ENCODE assay signal across 11 mouse cellular contexts in genomic region chr4:53798896-53799676, GRCm38 (mm10). TPM values are rescaled to one million over a fixed set of nuclear protein-coding genes. Genes with fewer than 3 reads are reported as not detected.
DNase-seq lines count a peak whose midpoint lies in the region; ATAC-seq and TF ChIP-seq lines count a peak whose summit lies in the region.
"Had no signal": no experiment of that assay in that cellular context is flagged by ENCODE, and none has a peak within 500 bp of the region (broad histone marks: within the 10 kb centered on the region; RNA-seq: fewer than 3 reads in every experiment).

No protein-coding gene starts in this region.

- TF ChIP-seq CTCF in intestine, postnatal 0 days (IDR thresholded peaks at IDR 0.05; ENCODE audit: low read depth) = 0 out of 2 replicates have a peak, but pooled peaks have one; percentile 15

- H3K9ac ChIP-seq in intestine, postnatal 0 days (ENCODE audit: low read depth, low read length) = no peak overlapping the region
- H3K9ac ChIP-seq in intestine, embryonic 15.5 days = no peak overlapping the region
- no peak overlapping the region for H3K9ac ChIP-seq in heart, embryonic 15.5 days
- H3K9ac ChIP-seq: embryonic facial prominence, embryonic 12.5 days had no signal

- 58% methylated on average over 7 of the region's 7 CpGs for WGBS in intestine, postnatal 0 days
- WGBS in intestine, embryonic 15.5 days = 50% methylated on average over 7 of the region's 7 CpGs
- 26% methylated on average over 7 of the region's 7 CpGs for WGBS in heart, embryonic 15.5 days

- no peaks in the 10 kb centered on the region for H3K4me1 ChIP-seq in intestine, postnatal 0 days (replicated peaks; ENCODE audit: control insufficient read depth, insufficient read depth, low read length)
- H3K4me1 ChIP-seq in intestine, embryonic 15.5 days (replicated peaks) = no peaks in the 10 kb centered on the region
- H3K4me1 ChIP-seq in heart, embryonic 15.5 days (replicated peaks) = peaks cover 25% of the 10 kb centered on the region

- no peak overlapping the region for H3K27ac ChIP-seq in intestine, postnatal 0 days (ENCODE audit: low read depth, low read length)
- no peak overlapping the region for H3K27ac ChIP-seq in intestine, embryonic 15.5 days
- H3K27ac ChIP-seq in heart, embryonic 15.5 days = peak overlapping the region; percentile 42; the same call in 1 of the 2 replicates
- H3K27ac ChIP-seq: embryonic facial prominence, embryonic 12.5 days had no signal

- H3K27me3 ChIP-seq in intestine, postnatal 0 days (replicated peaks; ENCODE audit: control insufficient read depth, insufficient read depth, low read length) = no peaks in the 10 kb centered on the region
- H3K27me3 ChIP-seq in intestine, embryonic 15.5 days (replicated peaks) = no peaks in the 10 kb centered on the region
- no peaks in the 10 kb centered on the region for H3K27me3 ChIP-seq in heart, embryonic 15.5 days
- H3K27me3 ChIP-seq: Patski had no signal

- no peak for ATAC-seq in intestine, postnatal 0 days
- no peak for ATAC-seq in intestine, embryonic 15.5 days
- no peak for ATAC-seq in heart, embryonic 15.5 days (replicated peaks; ENCODE audit: insufficient number of reproducible peaks, insufficient read depth, low FRiP score, low read depth)
- peak; percentile 48 for ATAC-seq in megakaryocyte, adult 5-6 weeks (ENCODE audit: poor library complexity, severe bottlenecking)
- no peak for ATAC-seq in CD4-positive, CD25-positive, alpha-beta regulatory T cell, adult 4 months
- no peak for ATAC-seq in inflammation-experienced regulatory T-cells, adult 6 months
- ATAC-seq: Patski had no signal

- H3K4me2 ChIP-seq in intestine, postnatal 0 days (replicated peaks; ENCODE audit: low read depth) = no peak overlapping the region
- no peak overlapping the region for H3K4me2 ChIP-seq in intestine, embryonic 15.5 days (replicated peaks)
- H3K4me2 ChIP-seq in heart, embryonic 15.5 days = no peak overlapping the region
- H3K4me2 ChIP-seq: embryonic facial prominence, embryonic 12.5 days had no signal

- H3K36me3 ChIP-seq in intestine, postnatal 0 days (ENCODE audit: control insufficient read depth, insufficient read depth) = no peaks in the 10 kb centered on the region
- no peaks in the 10 kb centered on the region for H3K36me3 ChIP-seq in intestine, embryonic 15.5 days
- H3K36me3 ChIP-seq in heart, embryonic 15.5 days = no peaks in the 10 kb centered on the region
- H3K36me3 ChIP-seq: embryonic facial prominence, embryonic 12.5 days had no signal

- peak; percentile 12 for DNase-seq in NIH3T3 (ENCODE audit: low read depth)
- no peak for DNase-seq in left cerebral cortex, adult 8-10 months (ENCODE audit: low spot score in 2 of 2)

- H3K9me3 ChIP-seq in intestine, postnatal 0 days (ENCODE audit: control insufficient read depth) = no peaks in the 10 kb centered on the region
- no peaks in the 10 kb centered on the region for H3K9me3 ChIP-seq in intestine, embryonic 15.5 days
- no peaks in the 10 kb centered on the region for H3K9me3 ChIP-seq in heart, embryonic 15.5 days (replicated peaks)
- H3K9me3 ChIP-seq: embryonic facial prominence, embryonic 12.5 days had no signal

- H3K4me3 ChIP-seq in intestine, postnatal 0 days (ENCODE audit: low read depth, low read length) = no peak overlapping the region
- no peak overlapping the region for H3K4me3 ChIP-seq in intestine, embryonic 15.5 days (replicated peaks)
- H3K4me3 ChIP-seq in heart, embryonic 15.5 days = no peak overlapping the region
- H3K4me3 ChIP-seq: embryonic facial prominence, embryonic 12.5 days had no signal

RNA-seq across cellular contexts. Expression of gene Tal2, which starts 19.6 kb away (rescaled TPM):
- polyA plus RNA-seq in intestine, postnatal 0 days (2015; fragmentation: Nextera tagmentation; extraction: Ambion mirVana) = 0.04 TPM in 1 of 2 replicates, not detected in the other
- 0.05 TPM in 1 of 2 replicates, not detected in the other for polyA plus RNA-seq in intestine, embryonic 15.5 days (2015; fragmentation: Nextera tagmentation; extraction: Ambion mirVana)
- polyA plus RNA-seq in heart, embryonic 15.5 days (2015; fragmentation: Nextera tagmentation; extraction: Ambion mirVana) = 0.06 TPM in 1 of 2 replicates, not detected in the other
- total RNA-seq in megakaryocyte, adult 5-6 weeks (2015) = 0.07 and 0.39 TPM in 2 replicates
- 0.48 and 0.65 TPM in 2 replicates for total RNA-seq in megakaryocyte, adult 5-6 weeks (2017)
- polyA plus RNA-seq in CD4-positive, CD25-positive, alpha-beta regulatory T cell, adult 4 months (2017; shearing (Covaris generic)) = not detected
- total RNA-seq in left cerebral cortex, adult 8-10 months (2022) = under 1 TPM; 0.13 to 0.32 (median 0.27) TPM
- not detected for polyA plus RNA-seq in inflammation-experienced regulatory T-cells, adult 6 months (2017; shearing (Covaris generic))
- polyA plus RNA-seq: Patski; spleen, adult 2 months had no signal

RNA-seq across cellular contexts. Expression of gene Tmem38b, which starts 26.8 kb away (rescaled TPM):
- 10.9 and 14.3 TPM in 2 replicates for polyA plus RNA-seq in intestine, postnatal 0 days (2015; fragmentation: Nextera tagmentation; extraction: Ambion mirVana)
- polyA plus RNA-seq in intestine, embryonic 15.5 days (2015; fragmentation: Nextera tagmentation; extraction: Ambion mirVana) = 7.6 and 7.9 TPM in 2 replicates
- polyA plus RNA-seq in heart, embryonic 15.5 days (2015; fragmentation: Nextera tagmentation; extraction: Ambion mirVana) = 7.7 and 8.7 TPM in 2 replicates
- 37.6 and 39.2 TPM in 2 replicates for total RNA-seq in megakaryocyte, adult 5-6 weeks (2015)
- total RNA-seq in megakaryocyte, adult 5-6 weeks (2017) = 15.3 and 18.3 TPM in 2 replicates
- polyA plus RNA-seq in CD4-positive, CD25-positive, alpha-beta regulatory T cell, adult 4 months (2017; shearing (Covaris generic)) = 10 to 100 TPM; 15.0 to 17.3 TPM
- total RNA-seq in left cerebral cortex, adult 8-10 months (2022) = 10 to 100 TPM; 13.1 to 14.7 (median 14.4) TPM
- 10 to 100 TPM; 18.1 to 30.6 (median 20.1) TPM for polyA plus RNA-seq in inflammation-experienced regulatory T-cells, adult 6 months (2017; shearing (Covaris generic))
